Mouse (Mus musculus) gastrocnemius, adult 18-20 months (tissue): ENCODE measurements at regions not wholly inside any gene's neighbourhood (a gene's known extent, or its start where the extent isn't known, plus 50 kb on each side); places are given as distances from the start of the nearest gene placed in this dataset.
A peak's percentile ranks its signal among the peaks of the same experiment; 100 is the strongest.

Experiments used
- DNase-seq: peaks from one replicate; pipeline ENCODE4 v3.0.0; 2021; ENCODE audit warnings: low spot score

DNA sequence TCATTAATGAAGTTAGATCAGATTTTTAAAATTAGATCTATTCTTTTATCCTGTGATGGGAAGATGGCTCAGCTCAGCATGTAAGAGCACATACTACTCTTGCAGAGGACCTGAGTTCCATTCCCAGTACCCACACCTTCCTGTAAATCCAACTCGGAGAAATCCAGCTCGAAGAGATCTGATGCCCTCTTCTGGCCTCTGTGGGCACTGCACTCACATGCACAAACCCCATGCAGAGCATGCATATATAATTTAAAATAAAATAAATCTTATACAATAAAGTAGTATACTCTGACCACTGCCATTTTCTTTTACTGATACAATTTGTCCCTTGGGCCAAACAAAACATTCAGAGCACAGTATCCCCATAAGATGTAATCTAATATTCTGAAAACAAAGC is 245.2 kb downstream of the Prdm2 start:
- no peak for DNase-seq

DNA sequence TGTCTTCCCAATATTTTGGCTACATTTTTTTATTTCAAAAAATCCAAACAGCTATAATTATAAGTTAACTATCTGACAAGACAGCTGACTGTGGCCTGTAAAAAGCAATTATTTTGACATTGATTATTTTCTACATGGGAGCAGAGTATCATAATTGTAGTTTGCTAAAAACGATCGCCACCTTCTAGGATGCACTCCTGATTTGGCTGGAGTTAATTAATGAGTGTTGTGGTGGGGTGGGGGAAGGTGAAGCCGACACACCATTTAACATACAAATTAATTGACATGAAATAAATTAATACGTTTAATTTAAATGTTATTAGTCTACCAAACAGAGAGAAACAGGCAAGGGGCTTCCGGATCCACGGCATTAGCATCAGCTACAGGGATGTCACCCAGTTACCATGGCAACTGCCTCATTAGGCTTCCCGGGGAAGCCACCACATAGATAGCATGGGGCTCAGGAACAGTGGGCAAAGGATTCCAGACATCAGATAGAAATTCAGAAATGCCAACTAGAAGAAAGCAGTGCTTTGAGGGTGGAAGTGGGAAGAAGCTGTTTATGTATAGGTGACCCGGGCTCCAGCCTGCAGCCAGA is 255.9 kb downstream of the Prdm2 start:
- no peak for DNase-seq

DNA sequence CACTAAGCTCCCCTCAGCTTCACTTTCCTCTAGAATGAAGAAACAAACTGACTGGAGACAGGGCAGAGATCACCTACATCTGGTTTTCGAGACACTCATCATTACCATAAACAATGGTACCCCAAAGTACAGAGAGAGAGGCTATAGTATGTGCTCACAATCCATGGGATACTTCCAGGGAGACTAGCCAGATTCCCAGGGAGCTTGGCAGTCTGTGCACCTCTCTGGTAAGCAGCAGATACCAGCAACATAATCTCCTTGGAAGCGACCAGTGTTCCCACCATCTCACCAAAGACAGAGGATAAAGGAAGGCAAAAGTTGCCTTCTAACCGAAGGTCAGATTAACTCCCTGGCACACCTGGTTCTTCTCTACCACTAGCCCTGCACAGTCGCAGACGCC is 256.4 kb downstream of the Prdm2 start:
- DNase-seq, result no peak

DNA sequence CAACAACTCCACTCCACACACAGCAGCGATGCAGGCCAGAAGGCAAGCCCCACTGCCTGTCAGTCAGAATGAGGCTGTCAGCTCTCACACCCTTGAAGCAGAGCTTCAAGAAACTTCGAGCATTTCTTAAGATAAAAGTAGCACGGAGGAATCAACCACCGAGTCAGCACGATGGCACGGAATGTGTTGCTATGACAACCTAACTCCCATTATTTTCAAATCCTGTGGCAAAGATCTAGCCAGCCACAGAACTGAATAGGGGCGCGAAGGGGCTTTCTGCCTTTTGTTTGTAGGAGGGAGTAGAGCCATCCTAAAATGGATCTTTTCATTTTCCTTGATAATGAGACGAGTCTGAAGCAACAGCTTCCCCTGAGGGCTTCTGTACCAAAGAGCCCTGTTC is 259.1 kb downstream of the Prdm2 start:
- no peak for DNase-seq

DNA sequence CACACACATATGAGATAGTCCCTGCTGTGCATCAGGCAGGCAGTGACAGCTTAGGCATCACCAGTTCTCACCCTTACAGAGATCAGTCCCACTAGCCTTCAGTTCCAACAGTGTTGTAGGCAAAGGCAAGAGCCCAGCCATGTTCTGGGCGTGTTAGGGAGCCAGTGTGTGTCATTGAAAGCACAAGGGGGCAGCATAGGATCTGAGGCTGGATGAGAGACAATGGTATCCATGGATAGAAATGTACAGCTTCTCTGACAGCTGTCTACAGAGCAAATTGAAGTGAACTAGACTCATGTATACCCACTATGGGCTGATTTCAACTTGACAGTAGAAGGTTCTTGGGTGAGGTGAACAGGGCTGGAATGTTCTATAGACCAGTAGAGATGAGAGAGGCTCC is 259.9 kb downstream of the Prdm2 start:
- no peak for DNase-seq

DNA sequence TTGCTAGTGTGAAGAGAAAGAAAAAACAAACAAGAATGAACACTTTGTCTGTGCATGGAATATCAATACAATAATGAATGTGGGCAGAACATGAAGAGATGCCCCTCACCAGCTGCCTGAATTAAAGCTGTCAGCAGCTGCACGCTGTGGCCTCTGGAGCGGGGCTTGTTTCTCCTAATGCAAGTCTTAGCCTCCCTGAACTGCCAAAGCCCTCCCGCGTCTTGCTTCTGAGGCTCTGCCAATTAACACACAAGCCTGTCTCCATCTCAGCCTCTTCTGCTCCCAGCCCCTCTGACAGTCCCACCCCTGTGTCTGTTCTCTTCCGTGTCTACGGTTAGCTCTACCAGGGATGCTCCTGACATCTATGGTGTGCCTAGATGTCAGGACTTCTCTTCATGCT is 265.1 kb downstream of the Prdm2 start:
- DNase-seq, result no peak

DNA sequence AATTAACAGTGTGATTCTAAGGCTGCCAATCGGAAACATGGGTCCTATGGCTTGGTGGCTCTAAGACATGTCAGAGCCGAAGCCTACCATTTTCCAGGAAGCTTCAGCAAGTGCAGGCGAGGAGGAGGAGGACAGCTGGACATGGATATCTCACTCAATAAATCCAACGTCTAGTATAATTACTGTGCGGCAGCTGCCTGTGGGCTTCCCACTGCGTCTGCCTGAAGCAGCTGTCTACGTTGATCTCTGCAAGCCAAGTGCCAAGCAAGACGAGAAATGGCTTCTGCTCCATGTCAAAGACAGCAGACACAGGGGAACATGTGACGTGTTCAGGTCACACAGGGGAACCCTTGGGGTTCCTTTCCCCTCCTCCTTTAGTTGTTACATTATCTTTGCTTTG is 279.2 kb downstream of the Prdm2 start:
- DNase-seq, result no peak

DNA sequence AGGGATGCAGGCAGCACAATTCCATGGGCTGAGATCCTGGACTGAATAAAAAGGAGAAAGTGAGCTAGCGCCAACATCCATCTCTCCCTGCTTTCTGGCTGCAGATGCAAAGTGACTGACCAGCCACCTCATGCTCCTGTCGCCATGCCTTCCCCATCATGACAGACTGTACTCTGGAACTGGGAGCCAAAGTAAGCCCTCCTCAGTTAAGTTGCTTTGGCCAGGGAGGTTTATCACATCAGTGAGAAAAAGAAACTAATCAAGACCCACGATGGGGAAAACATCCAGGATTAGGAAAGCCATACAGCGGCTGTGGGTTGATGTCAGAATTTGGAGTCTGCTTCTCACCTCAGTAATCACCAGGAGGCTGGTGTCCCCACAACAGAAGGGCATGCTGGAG is 283.6 kb downstream of the Prdm2 start:
- no peak for DNase-seq

DNA sequence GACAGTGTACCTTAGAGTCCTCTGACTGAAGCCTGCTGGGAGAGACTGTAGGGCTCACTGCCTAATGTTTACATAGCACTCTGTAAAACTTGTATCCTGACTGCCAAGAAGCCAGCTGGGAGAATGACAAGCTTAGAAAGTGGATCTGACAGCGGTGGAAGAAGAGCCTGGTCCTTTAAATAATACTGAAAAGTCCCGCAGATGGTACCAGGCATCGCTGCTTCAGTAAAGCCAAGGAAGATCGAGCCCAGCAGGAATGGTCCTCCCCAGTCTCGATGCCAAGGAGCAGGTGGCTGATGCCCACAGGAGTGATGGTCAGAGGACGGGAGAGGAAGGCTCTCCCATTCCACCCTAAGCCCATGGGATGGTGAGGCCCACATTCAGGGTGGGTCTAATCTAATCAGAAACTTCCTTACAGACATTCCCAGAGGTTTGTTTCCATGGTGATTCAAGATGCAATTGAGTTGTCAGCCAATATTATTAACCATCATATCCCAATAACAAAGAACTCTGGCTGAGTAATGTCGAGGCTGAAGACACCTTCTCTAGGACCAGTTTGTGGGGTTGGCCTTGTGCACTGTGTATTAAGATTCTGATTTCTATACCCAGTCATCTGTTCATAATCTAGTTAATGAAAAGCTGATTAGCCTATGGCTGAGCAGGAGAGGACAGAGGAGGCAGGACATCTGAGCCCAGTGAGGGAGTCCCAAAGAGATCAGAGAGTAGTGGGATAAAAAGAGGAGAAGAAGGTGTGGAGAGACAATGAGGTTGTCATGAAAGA is 285.3 kb downstream of the Prdm2 start:
- no peak for DNase-seq

DNA sequence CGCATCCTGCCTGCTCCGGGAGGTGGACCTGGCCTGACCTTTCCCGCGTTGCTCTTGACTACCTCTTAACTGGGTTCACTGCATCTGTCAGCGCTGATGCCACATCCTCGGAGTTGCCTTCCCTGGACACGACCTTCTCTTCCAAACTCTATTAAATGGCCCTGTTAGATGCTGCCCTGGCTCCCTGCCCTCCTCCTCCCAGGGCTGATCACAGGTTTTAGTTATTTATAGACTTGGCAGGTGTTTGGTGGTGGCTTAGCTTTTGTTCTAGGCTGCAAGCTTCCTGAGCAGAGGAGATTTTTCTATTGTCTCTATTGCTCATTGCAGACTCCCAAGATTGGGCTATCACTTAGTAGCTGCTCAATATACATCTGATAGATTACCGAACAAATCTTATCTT is 287.7 kb downstream of the Prdm2 start:
- no peak for DNase-seq

DNA sequence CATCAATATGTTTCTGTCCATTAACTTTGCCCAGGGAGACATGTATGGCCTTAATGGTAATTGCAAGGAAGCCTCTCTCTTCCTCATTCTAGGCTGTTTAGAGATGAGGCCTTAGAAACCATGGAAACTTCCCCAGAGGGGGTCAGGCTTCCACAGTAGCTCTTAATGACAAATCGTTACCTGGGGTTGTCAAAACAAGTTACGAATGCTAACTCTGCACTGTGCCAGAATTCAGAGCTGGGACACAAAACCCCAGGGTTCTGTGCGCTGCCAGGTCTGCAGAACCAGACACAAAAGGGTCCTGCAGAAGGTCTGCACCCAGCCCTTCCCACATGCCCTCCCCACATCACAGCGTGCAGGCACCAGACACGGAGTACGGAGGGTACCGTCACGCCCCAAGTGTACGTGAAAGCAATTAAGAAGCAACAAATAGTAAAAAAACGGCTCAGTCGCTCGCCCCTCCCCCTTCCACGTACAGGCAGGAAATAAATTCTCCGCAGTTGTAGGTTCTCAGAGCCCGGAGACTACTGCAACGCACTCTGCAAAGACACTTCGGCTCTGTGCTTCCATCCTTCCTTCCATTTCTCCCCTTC is 303.3 kb downstream of the Prdm2 start:
- no peak for DNase-seq

DNA sequence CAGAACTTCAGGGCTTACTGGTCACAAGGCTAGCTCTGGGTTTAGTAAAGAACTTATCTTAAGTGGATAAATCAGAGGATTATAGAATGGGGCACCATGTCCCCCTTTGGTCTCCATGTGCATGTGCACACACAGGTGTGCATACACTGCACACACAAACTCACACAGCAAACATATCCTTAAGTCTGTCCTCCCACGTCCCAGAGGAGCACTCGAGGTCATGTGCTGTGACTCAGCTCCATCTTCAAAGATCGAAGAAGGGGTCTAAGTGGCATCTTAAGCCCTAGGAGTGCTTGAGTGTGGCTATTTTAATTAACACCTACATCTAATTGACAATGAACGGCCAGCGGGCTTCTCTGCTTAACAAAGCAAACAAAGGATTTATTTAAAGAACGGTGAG is 304.0 kb downstream of the Prdm2 start:
- no peak for DNase-seq

DNA sequence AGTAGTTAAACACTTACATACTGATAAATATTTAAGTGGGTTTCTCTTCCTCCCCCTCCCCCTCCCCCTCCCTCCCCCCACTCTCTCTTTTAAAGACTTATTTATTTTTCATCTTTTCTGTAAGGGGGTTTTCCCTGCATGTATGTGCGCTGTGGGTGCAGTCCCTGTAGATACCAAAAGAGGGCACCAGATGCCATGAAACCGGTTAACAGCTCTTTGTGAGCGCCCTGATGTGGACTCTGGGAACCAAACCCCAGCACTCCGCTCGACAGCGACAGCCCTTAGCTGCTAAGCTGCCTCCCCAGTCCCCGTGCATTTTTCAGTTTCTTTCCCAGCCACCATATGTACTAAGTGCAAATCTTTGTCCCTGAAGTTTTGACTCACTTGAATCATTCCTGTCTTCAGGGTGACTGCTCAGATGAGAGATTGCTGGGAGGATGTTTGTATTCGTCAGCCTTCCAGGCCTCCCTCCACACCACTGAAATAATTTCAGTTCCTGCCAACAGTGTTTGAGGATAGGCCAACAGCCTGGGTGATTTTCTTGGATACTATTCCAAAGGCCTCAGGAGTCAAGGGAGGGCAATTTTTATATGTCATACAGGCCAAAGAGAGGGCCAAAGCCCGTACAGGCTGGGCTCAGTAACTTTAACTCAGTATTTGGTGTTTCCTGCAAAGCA is 309.3 kb downstream of the Prdm2 start:
- no peak for DNase-seq

DNA sequence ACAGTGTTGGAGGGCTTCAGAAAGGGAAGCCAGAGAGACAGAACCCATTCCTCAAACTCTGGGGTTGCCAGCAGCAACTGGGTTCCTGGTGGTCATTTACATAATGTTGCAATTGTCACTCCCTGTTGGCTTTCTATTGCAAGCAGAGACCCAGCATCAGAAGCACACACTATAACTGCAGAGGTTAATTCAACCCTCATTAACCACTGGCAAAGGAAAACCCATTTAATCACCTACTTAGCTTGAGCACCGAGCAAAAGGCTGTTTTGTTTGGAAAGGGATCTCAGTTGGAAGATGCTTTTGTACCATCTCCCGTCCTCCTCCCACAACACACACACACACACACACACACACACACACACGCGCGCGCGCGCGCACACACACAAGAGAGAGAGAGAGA is 312.0 kb downstream of the Prdm2 start:
- DNase-seq, result no peak

DNA sequence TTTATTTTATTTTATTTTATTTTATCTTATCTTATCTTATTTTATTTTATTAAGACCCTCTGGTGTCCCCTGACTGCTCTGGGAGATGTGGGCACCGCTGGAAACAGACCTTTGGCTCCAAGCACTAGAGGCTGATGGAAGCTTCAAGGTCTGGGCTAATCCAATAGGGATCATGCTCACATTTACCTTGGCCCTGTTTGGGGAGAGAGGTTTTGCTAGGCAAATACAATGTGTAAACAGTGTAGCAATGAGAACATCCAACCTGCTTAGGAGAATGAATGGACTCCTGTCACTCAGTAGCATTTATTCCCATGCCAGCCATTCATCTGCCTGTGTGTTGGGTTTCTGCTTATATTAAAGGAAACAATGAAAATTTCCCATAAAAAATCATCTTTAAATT is 313.8 kb downstream of the Prdm2 start:
- DNase-seq, result no peak

DNA sequence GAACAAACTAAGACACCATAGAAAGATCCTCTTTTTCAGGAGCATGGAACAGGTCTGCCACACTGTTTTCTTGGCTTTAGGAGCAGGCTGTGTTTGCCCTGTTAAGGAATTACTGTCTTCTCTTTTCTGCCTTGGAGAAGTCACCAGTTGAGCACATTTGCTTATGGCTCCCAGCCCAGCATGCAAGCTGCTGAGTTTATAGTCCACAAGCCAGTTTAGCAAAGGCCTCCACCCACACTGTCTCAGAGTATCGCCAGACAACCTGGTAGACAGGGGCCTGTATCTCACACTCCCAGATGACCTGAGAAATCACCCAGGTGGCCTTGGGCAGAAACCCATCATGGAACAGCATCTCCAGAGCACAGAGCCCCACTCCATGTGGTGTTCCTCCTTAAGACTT is 322.1 kb downstream of the Prdm2 start:
- no peak for DNase-seq

DNA sequence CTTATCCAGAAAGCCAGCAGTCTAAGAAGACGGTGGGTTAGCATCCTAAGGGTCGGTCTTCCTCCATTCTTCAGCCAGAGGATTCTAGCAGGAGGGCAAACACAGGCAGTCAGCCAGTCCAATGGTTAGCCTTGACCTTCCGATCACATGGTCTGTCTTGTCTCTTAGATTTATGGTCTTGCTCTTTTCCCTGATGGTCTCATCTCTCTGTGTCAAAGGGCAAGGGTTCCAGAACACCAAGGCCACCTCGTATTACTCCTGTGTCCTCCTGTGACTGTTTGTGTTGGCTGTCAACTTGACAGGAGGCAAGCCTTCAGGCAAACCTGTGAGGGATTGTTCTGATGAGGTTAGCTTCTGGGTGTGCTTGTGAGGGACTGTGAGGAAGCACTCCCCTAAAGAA is 323.9 kb downstream of the Prdm2 start:
- no peak for DNase-seq

DNA sequence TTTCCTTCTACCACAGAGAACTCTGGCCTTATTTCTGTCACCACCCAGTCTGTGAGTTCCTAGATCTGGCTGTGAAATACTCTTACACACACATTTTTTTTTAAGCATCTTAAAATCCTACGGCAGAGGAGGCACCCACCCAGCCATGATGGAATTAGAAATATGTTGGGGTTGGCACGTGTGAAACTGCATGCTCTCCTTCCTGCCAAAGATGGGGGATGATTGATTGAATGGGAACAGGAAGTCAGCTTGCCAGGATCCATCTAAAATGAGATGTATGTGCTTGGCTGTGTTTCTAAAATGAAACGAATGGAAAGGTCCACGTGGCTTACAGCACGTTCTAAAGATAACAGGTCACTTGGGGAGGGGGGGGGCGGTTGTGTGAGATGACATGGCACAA is 324.9 kb downstream of the Prdm2 start:
- DNase-seq, result no peak

DNA sequence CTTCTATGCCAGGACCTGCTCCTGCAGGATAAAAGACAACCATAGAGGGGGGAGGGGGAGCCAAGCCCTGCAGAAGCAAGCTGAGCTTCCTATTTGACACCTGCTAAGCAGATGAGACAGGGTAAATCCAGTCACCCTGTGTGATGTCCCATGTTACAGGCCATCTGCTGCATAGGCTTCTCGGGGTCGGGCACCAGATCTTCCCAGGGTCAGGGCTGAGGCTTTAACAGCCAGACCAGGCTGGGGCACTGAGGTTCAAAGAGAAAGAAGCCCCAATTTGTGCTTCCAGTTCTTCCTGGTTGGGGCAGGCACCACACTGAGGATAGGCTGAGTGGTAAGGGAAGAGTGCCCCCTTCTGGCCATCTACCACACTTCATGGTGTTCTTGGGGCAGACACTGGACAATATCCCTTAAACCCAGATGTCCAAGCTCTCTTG is 332.5 kb downstream of the Prdm2 start:
- peak; percentile 59 for DNase-seq

DNA sequence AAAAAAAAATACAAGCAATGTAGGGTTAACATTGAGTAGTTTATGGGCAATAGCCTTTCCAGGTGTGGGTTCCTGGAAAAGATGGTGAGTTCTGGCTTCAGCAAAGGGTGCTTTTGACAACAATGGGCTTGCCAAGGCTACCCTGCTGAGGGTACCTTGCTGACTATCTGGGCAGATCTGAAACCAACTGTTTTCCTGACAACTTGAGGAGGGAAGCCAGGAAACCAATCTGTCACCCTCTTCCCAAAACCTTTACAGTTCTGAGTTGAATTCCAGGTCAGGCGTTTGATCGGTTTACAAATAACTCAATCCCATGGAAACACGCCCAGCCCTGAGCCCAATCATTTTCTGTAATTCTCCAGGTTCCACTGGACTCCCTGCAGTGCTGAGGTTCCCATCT is 336.6 kb downstream of the Prdm2 start:
- no peak for DNase-seq

DNA sequence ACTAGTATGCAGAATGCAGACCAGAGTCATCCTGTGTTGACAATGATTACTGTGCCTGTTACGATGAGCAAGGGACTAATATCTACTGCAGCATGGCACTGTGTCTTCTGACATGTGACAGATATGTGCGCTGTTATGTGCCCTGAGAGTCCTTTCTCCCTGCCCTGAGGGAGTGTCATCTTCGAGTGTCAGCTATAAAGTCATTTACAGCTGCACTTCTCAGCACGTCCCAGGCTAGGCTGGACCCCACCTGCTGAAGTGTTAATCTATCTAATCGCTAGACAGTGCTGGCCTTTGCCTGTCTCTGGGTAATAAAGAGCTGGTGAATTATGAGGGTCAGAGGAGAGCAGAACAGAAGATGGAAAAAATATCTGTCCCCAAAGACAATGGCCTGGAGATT is 337.7 kb downstream of the Prdm2 start:
- DNase-seq, result no peak

DNA sequence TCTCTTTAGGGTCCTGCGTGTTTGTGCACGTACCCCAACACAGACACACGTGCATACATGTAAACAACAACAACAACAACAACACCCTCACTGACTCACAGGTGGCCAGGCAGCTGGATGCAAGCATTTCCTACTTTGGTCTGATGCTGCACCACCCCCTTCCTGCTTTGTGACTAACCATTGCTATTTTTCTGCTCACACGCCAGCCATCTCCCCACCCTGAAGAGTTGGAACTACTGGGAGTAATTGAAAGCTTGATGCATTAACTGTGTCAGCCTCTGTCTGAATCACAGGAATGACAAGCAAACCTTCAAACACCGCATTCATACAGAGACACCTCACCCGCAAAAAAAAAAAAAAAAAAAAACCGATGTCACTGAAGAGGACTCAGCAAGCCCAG is 346.5 kb downstream of the Prdm2 start:
- no peak for DNase-seq

DNA sequence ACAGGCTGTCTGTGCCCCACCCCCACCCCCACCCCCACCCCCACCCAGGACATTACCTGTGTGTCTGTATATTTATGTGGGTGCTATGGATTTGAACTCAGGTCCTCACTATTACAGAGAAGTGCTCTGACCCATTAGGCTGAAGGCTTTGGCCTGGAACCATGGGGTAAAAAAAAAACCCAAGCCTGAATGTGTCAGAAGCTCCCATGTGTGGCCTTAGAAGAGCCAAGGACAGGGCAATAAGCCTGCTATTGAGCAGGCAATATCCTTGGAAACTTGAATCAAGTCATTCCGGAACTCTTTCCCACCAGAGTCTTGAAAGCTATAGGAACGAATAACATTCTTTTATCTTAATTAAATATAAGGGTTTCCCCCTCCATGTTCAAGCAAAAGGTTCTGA is 347.2 kb downstream of the Prdm2 start:
- DNase-seq, result no peak
